Mouse (Mus musculus): Measurements from ENCODE around the gene AC140267.1.

- no peak for TF ChIP-seq CTCF (IDR thresholded peaks at IDR 0.05; ENCODE audit: low read depth)
- TF ChIP-seq EP300 (IDR thresholded peaks at IDR 0.05; ENCODE audit: low read depth): no peak
Measured at GRCm38 (mm10) chr15:80277625-80278024, 42.0 kb downstream of the AC140267.1 start.
